Mouse (Mus musculus) right cerebral cortex, adult 2 months (tissue): ENCODE measurements at regions not wholly inside any gene's neighbourhood (a gene's known extent, or its start where the extent isn't known, plus 50 kb on each side); places are given as distances from the start of the nearest gene placed in this dataset.

ENCODE experiments used
- DNase-seq, 2 experiments: peaks; one replicate each; pipeline ENCODE4 v3.0.0; 2021 to 2022; ENCODE audit warnings: low spot score in 2 of 2

- DNase-seq = no peak
Measured at GRCm38 (mm10) chr11:71513067-71513350, 236.7 kb upstream of the Wscd1 start.

- no peak for DNase-seq
Measured at GRCm38 (mm10) chr11:71515264-71515663, 234.5 kb upstream of the Wscd1 start.

- no peak for DNase-seq
Measured at GRCm38 (mm10) chr11:71517377-71517776, 232.3 kb upstream of the Wscd1 start.

- DNase-seq = no peak
Measured at GRCm38 (mm10) chr11:71527691-71528090, 222.0 kb upstream of the Wscd1 start.

GRCm38 (mm10) chr11:71528588-71528987 is 221.1 kb upstream of the Wscd1 start:
- no peak for DNase-seq

GRCm38 (mm10) chr11:71541178-71541845 is 208.4 kb upstream of the Wscd1 start:
- peak; percentile 24 to 29 for DNase-seq

DNA sequence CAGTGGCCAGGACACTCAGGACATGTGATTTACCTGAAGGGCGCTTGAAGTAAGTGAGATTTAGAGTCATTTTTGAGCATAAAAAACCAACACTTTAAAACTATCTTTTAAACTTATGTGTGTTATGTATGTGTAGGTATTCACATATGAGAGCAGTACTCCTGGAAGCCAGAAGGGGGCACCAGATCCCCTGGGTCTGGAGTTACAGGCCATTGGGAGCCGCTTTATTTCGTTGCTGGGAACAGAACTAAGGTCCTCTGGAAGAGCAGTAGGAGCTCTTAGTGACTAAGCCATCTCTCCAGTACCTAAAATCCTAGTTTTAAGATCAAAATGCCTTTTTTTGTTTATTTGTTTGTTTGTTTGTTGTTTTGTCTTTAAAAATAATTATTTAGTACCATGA is 192.3 kb upstream of the Wscd1 start:
- no peak for DNase-seq

DNA sequence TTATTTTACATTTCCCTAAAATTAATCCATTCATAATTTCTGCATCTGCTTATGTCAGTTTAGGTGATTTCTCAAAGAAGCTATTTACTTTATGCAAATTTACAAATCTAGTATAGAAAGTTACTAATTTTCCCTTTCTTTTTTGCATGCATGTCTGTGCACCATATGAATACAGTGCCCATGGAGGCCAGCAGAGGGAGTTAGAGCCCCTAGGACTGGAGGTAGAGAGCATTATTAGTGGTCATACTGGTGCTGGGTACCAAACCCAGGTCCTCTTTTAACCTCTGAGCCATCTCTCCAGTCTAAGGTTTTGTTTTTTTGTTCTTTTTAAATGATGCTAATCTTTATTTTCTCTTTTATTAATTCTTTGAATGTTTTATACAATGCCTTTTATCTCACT is 184.9 kb upstream of the Wscd1 start:
- DNase-seq = no peak

DNA sequence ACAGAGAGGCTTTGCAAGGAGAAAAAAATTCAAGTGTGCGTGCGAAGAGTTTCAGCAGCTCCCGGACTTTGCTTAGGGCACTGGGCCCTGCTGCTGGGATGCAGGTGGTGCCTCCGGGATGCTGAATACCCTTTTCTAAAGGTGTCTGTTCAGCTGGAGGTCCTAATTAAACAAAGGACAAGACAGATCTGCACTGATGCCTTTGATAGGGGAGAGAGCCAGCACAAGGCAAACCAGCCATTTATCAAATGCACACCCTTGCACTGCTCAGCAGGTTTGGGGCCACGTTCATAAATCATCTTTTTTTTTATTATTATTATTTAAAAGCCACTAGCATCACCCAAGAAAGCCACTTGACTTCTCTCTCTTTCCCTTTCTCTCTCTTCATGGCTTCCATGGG is 172.9 kb upstream of the Wscd1 start:
- DNase-seq = no peak

- no peak for DNase-seq
Measured at GRCm38 (mm10) chr11:71581775-71582174, 167.9 kb upstream of the Wscd1 start.

- no peak for DNase-seq
Measured at GRCm38 (mm10) chr11:71591014-71591413, 158.7 kb upstream of the Wscd1 start.

DNA sequence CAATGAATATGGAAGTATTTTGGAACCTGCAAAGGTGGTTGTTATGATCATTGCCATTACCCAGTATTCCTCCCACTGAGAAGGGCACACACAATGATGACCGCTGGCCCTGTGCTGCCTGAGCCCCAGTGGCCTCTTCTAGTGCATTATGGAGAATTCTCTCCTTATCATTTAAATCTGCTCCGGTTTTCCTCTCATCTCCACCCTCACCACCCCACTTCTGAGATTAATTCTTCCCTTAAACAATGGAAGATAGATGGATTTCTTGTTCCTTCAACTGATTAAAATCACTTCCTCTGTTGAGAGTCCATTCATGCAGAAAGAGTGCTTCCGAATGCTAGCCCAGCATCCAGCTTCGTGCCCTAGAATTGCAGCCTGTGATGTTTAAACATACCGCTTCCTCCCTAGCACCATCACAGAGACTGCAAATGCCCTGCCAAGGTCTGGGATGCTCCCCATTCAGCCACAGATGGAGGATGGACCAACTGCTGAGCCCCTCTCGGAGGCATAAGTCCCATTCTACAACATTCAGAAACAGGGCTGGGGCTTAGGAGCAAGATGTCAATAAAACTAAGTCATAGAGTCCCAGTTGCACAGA is 155.4 kb upstream of the Wscd1 start:
- no peak for DNase-seq

GRCm38 (mm10) chr11:71597709-71598108 is 152.0 kb upstream of the Wscd1 start:
- DNase-seq = no peak

GRCm38 (mm10) chr11:71610782-71611181 is 138.9 kb upstream of the Wscd1 start:
- peak in 1 of 2 experiments; percentile 6 for DNase-seq

GRCm38 (mm10) chr11:71615526-71615925 is 134.2 kb upstream of the Wscd1 start:
- DNase-seq = no peak

- no peak for DNase-seq
Measured at GRCm38 (mm10) chr11:71625501-71626191, 124.1 kb upstream of the Wscd1 start.

GRCm38 (mm10) chr11:71636111-71636510 is 113.6 kb upstream of the Wscd1 start:
- no peak for DNase-seq

- DNase-seq = no peak
Measured at GRCm38 (mm10) chr11:71636785-71637184, 112.9 kb upstream of the Wscd1 start.

- DNase-seq = no peak
Measured at GRCm38 (mm10) chr11:71642886-71643285, 106.8 kb upstream of the Wscd1 start.

DNA sequence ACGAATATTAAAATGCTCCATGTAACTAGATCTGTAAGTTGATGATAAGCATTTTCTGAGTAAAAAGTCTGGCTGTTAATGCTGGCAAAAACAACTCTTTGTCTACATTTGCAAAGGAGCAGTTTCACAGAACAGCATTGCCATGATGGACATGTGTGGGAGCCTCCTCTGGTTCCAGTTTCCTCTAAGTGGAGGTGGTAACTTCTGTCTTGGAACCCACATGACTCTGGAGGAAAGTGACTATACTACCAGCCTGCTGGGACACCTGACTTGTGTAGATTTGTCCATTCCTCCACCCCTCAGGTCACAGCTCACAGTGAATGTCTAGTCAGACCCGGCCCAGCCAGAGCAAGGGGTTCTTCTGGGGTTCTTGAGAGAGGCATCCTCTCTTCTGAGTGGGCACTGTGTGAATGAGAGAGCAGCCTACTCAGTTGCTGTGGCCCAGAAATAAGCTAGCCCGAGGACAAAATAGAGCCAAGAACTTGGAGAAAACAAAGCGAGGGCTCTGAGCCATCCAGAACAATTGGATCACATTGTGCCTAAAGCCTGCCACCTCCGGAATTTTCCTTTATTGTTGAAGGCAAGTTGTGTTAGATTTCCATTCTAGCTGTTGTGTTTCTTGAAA is 97.9 kb upstream of the Wscd1 start:
- peak; percentile 33 to 53 for DNase-seq

GRCm38 (mm10) chr11:71652381-71652775 is 97.3 kb upstream of the Wscd1 start:
- peak in 1 of 2 experiments; percentile 55 for DNase-seq

DNA sequence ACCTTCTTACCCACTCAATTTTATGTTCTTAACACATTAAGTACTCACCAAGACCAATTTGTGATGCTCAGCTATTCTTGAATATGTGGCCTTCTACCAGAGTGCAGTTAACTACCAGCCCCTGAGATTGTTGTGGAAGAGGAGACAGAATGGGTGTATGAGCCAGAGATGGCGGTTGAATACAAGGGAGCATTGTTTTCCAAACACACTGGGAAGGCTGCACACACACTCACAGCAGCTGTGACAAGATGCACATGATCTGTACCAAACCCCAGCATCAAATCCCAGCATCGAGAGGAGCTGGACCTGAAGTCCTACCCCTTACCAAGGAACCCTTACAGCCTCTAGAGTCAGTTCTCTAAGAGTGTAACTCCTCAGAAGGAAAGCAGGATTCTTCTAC is 91.4 kb upstream of the Wscd1 start:
- DNase-seq = no peak
